Mouse (Mus musculus) embryonic facial prominence, embryonic 10.5 days (tissue): ENCODE results near the gene Dennd4b. TPM values are rescaled to one million over a fixed set of nuclear protein-coding genes. Genes with fewer than 3 reads are reported as not detected.
A peak's percentile ranks its signal among the peaks of the same experiment; 100 is the strongest.

Source experiments
- DNase-seq: peaks from one replicate; pipeline ENCODE4 v3.0.0-alpha.2; 2017; ENCODE audit warnings: low spot score
- H3K27ac ChIP-seq: fragments of 300-500 bp; sonication (generic); replicated peaks from 2 replicates; pipeline ENCODE4 v1.5.1; 2016; ENCODE audit warnings: mild to moderate bottlenecking
- H3K27me3 ChIP-seq: fragments of 300-500 bp; sonication (generic); replicated peaks from 2 replicates; pipeline ENCODE4 v1.6.1; 2016; ENCODE audit warnings: low read depth, mild to moderate bottlenecking; ENCODE audit not compliant: poor library complexity, severe bottlenecking
- H3K36me3 ChIP-seq: fragments of 300-500 bp; sonication (generic); replicated peaks from 2 replicates; pipeline ENCODE4 v1.6.1; 2016; ENCODE audit warnings: mild to moderate bottlenecking, moderate library complexity
- H3K4me1 ChIP-seq: fragments of 300-500 bp; sonication (generic); 2 replicates; pipeline ENCODE4 v1.6.1; 2016
- H3K4me3 ChIP-seq: fragments of 300-500 bp; sonication (generic); 2 replicates; pipeline ENCODE4 v1.5.1; 2016; ENCODE audit warnings: mild to moderate bottlenecking, moderate library complexity
- H3K9me3 ChIP-seq: fragments of 300-500 bp; sonication (generic); 2 replicates; pipeline ENCODE4 v1.6.1; 2016; ENCODE audit warnings: mild to moderate bottlenecking
- WGBS: fragments of 180-500 bp; shearing (Covaris S2); methylation state at CpG from one replicate; pipeline ENCODE4 v1.1.7; 2016; 5-methylcytosine and 5-hydroxymethylcytosine counted together
- polyA plus RNA-seq: library from polyadenylated mRNA; unstranded; fragments of >200 nt; fragmentation: Nextera tagmentation; extraction: Ambion mirVana; gene quantifications from 2 replicates; pipeline ENCODE4 v1.2.1, GENCODE M21; 2016

Gene Dennd4b
- 4.3 and 5.3 TPM in 2 replicates for polyA plus RNA-seq

- H3K4me3 ChIP-seq = peak within 1 kb of the TSS; percentile 82
- under 1% methylated on average over 87 of the region's 87 CpGs for WGBS
- H3K27me3 ChIP-seq = no peaks in the 10 kb centered on the region
- peaks cover 24% of the 10 kb centered on the region for H3K4me1 ChIP-seq
- H3K9me3 ChIP-seq = no peaks in the 10 kb centered on the region
- DNase-seq = peak; percentile 93
- H3K36me3 ChIP-seq = peaks cover 62% of the 10 kb centered on the region
- H3K27ac ChIP-seq = peak within 1 kb of the TSS; percentile 97
Measured at GRCm38 (mm10) chr3:90265034-90265931, at the start of gene Dennd4b. TSS of gene Dennd4b (plus strand) at chr3:90265185.

GRCm38 (mm10) chr3:90215825-90216380 is 49.1 kb upstream of the Dennd4b start:
- DNase-seq = no peak
- Histone ChIP-seq H3K27ac (no peak overlapping the region), H3K4me3 (no peak overlapping the region), H3K4me1 (peaks cover 36% of the 10 kb centered on the region), H3K36me3 (peaks cover 18% of the 10 kb centered on the region), H3K9me3 (no peaks in the 10 kb centered on the region), H3K27me3 (no peaks in the 10 kb centered on the region)
- 30% methylated on average over 1 of the region's 1 CpGs for WGBS

DNA sequence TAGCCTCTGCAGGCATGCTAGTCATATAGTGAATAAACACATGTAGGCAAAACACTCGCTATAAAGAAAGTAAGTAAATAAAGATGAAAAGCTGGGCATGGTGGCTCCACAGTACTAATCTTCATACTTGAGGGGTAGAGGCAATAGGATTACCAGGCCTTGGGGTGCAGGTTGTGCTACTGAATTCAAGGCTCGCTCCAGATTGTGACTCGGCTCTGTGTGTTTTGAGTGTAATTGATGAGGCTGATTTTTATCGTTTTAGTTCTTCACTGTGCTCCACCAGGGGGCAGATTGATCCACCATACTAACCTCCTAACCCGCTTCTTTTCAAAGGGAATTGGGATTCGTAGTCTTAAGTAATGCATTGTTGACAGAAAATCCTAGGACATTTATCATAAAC is 44.9 kb upstream of the Dennd4b start:
- no peaks in the 10 kb centered on the region for H3K27me3 ChIP-seq
- peaks cover 29% of the 10 kb centered on the region for H3K4me1 ChIP-seq
- whole genome bisulfite sequencing = 16% methylated on average over 6 of the region's 6 CpGs
- H3K9me3 ChIP-seq = 0 out of 2 replicates have a peak, but pooled peaks cover 2% of the 10 kb centered on the region
- H3K36me3 ChIP-seq = peaks cover 20% of the 10 kb centered on the region
- H3K4me3 ChIP-seq = peak overlapping the region; percentile 71
- DNase-seq = peak; percentile 62
- peak overlapping the region; percentile 87 for H3K27ac ChIP-seq

DNA sequence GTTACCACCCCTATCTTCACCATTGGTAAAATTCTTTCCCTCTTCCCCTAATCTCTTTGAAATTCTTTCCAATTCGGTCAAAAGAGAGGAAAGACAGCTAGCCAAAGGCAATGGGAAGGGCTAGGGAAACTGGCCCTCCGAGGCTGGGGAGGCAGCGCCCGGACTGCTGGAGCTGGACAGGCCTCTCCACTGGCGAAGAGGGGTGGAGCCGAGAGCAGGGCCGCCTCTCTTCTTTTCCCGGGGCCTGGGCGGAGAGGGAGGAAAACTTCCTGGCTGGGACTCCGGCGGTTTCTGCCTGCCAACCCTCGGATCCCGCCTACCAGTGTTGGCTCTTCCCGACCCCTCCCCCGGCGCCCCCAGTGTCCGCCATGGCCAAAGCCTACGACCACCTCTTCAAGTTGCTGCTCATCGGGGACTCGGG is 44.4 kb upstream of the Dennd4b start:
- under 1% methylated on average over 20 of the region's 20 CpGs for WGBS
- Histone ChIP-seq H3K4me1 (peaks cover 29% of the 10 kb centered on the region), H3K27ac (peak overlapping the region; percentile 87), H3K9me3 (0 out of 2 replicates have a peak, but pooled peaks cover 2% of the 10 kb centered on the region), H3K36me3 (peaks cover 25% of the 10 kb centered on the region), H3K27me3 (no peaks in the 10 kb centered on the region), H3K4me3 (peak overlapping the region; percentile 71)
- peak; percentile 85 for DNase-seq

- Histone ChIP-seq H3K4me3 (peak overlapping the region; percentile 71), H3K27me3 (no peaks in the 10 kb centered on the region), H3K36me3 (peaks cover 30% of the 10 kb centered on the region), H3K4me1 (peaks cover 29% of the 10 kb centered on the region), H3K9me3 (0 out of 2 replicates have a peak, but pooled peaks cover 2% of the 10 kb centered on the region), H3K27ac (peak overlapping the region; percentile 87)
- 21% methylated on average over 5 of the region's 5 CpGs for WGBS
- no peak for DNase-seq
Measured at GRCm38 (mm10) chr3:90221123-90221522, 43.9 kb upstream of the Dennd4b start.

- DNase-seq = no peak
- H3K4me3 ChIP-seq = no peak overlapping the region
- H3K9me3 ChIP-seq = 0 out of 2 replicates have a peak, but pooled peaks cover 2% of the 10 kb centered on the region
- no peak overlapping the region for H3K27ac ChIP-seq
- peaks cover 29% of the 10 kb centered on the region for H3K4me1 ChIP-seq
- no peaks in the 10 kb centered on the region for H3K27me3 ChIP-seq
- peaks cover 33% of the 10 kb centered on the region for H3K36me3 ChIP-seq
- 88% methylated on average over 4 of the region's 4 CpGs for WGBS
Measured at GRCm38 (mm10) chr3:90222455-90222854, 42.5 kb upstream of the Dennd4b start.

GRCm38 (mm10) chr3:90222941-90223340 is 42.0 kb upstream of the Dennd4b start:
- H3K27ac ChIP-seq = no peak overlapping the region
- H3K4me3 ChIP-seq = no peak overlapping the region
- H3K36me3 ChIP-seq = peaks cover 33% of the 10 kb centered on the region
- peaks cover 29% of the 10 kb centered on the region for H3K4me1 ChIP-seq
- H3K27me3 ChIP-seq = no peaks in the 10 kb centered on the region
- 82% methylated on average over 3 of the region's 3 CpGs for WGBS
- 0 out of 2 replicates have a peak, but pooled peaks cover 2% of the 10 kb centered on the region for H3K9me3 ChIP-seq
- DNase-seq = no peak

- H3K27me3 ChIP-seq = no peaks in the 10 kb centered on the region
- H3K9me3 ChIP-seq = 0 out of 2 replicates have a peak, but pooled peaks cover 2% of the 10 kb centered on the region
- peaks cover 33% of the 10 kb centered on the region for H3K36me3 ChIP-seq
- H3K27ac ChIP-seq = no peak overlapping the region
- 76% methylated on average over 10 of the region's 10 CpGs for WGBS
- no peak overlapping the region for H3K4me3 ChIP-seq
- DNase-seq = no peak
- H3K4me1 ChIP-seq = peaks cover 29% of the 10 kb centered on the region
Measured at GRCm38 (mm10) chr3:90224331-90224730, 40.7 kb upstream of the Dennd4b start.

DNA sequence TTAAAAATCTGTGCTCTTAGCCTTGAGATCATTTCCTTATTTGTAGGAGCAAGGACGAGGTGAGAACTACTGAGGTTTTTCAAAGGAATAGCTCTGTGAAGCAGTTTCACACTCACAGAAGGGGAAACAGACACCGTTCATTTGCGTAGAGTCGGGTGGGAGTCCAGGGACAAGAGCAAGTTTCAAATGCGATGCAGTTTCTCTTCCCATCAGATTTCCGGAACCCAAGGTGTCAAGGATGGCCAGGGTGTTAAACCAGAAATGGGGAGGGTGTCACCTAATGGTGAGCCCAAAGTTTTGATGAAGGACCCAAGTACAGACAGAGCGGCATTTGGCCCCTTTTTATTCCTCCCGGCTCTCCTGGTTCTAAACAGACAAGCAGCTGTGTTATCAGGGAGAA is 33.9 kb upstream of the Dennd4b start:
- DNase-seq = no peak
- Histone ChIP-seq H3K4me3 (peak overlapping the region; percentile 88), H3K27ac (peak overlapping the region; percentile 89), H3K27me3 (no peaks in the 10 kb centered on the region), H3K36me3 (peaks cover 34% of the 10 kb centered on the region), H3K4me1 (peaks cover 16% of the 10 kb centered on the region), H3K9me3 (no peaks in the 10 kb centered on the region)
- WGBS = 17% methylated on average over 8 of the region's 8 CpGs

- WGBS = under 1% methylated on average over 61 of the region's 61 CpGs
- H3K27ac ChIP-seq = peak within 1 kb of the TSS; percentile 89
- no peaks in the 10 kb centered on the region for H3K9me3 ChIP-seq
Measured at GRCm38 (mm10) chr3:90231507-90232333, 33.3 kb upstream of the Dennd4b start, which contains the start of gene Jtb. TSS of gene Jtb (plus strand) at chr3:90231597.

DNA sequence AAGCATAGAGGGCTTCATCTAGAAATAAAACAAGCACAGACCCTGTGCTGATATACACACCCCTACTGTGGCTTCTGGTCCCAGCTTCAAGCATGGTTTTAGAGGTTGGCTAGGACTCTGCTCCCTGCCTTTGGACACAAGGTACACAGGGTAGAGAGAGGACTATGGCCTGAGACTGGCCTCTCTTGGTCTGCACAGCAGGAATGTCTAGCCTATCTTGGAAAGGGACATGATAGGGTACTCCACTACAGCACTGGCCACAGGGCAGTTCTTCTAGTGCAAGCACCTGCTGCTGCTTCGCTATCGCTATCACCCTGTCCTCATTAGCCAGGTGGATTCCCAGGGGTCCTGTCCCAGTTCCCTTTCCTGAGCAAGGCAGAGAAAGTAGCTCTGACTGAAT is 23.7 kb upstream of the Dennd4b start:
- no peak overlapping the region for H3K27ac ChIP-seq
- H3K36me3 ChIP-seq = peaks cover 9% of the 10 kb centered on the region
- H3K4me1 ChIP-seq = peaks cover 18% of the 10 kb centered on the region
- H3K4me3 ChIP-seq = no peak overlapping the region
- no peak for DNase-seq
- 90% methylated on average over 2 of the region's 2 CpGs for WGBS
- H3K27me3 ChIP-seq = peaks cover 7% of the 10 kb centered on the region; the same call in 1 of the 2 replicates
- H3K9me3 ChIP-seq = no peaks in the 10 kb centered on the region

More at GRCm38 (mm10) chr3:90231507-90232333, 33.3 kb upstream of the Dennd4b start, which contains the start of gene Jtb:
- DNase-seq = peak; percentile 93
- H3K36me3 ChIP-seq = peaks cover 38% of the 10 kb centered on the region
- H3K4me1 ChIP-seq = peaks cover 16% of the 10 kb centered on the region
- no peaks in the 10 kb centered on the region for H3K27me3 ChIP-seq
- peak within 1 kb of the TSS; percentile 88 for H3K4me3 ChIP-seq
